Mouse (Mus musculus): ENCODE results near the gene Ipo11.

The Ipo11 gene

DNA sequence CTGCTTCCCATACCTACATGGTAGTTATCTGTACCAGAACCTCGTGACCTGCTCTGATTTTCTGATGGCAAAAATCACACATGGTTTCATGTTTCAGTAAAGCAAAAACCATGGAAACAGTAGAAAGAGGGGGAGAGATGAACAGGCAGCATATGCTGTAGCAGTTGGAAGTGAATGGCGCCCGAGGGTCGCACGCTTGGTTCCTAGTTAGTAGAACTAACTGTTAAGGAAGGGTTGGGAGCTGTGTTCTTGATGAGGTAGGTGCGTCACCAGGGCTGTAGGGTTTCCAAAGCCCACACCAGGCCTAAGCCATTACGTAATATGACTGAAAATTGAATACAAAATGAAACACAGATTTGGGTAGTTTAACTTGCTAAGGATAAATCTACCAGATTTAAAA, 126.6 kb downstream of the Ipo11 start:
- DNase-seq = no peak

DNA sequence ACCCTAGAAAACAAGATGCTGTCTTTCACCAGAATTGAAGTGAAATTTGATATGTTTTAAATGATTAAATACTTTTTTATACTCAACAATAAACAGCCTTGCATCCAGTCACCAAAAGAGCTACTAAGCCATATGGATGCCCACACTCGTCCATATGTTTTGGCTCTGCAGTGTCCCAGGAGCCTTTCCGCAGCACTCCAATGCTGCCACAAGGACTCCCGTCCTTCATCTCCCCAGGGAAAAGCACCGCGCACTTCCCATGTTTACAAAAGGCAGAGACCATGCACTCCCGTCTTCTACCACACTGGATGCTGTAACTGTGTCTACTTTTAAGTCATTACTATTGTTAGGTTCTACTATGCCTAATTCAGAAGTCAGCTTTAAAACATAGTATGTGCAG, 127.9 kb downstream of the Ipo11 start:
- no peak for DNase-seq

DNA sequence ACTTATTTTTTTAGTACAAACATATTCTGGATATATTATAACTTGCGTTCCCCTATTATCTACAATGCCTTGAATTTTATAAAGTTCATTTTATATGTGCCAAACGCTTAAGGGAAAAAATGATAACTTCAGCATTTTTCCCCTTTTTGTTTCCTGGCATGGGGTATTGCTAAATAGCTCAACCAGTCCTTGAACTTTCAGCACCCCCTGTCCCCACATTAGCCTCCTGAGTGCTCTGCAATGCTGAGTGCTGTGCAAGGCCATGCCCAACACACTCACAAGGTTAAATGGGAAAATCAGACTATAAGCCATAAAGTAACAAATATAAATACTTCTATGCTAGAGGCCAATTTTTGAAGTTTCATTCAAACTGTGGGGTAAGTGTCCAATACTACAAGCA, 128.4 kb downstream of the Ipo11 start:
- no peak for DNase-seq

- DNase-seq = no peak
These were observed 129.5 kb downstream of the Ipo11 start for GRCm38 (mm10) chr13:106807303-106807702.

- DNase-seq = no peak
These were observed 131.6 kb downstream of the Ipo11 start for GRCm38 (mm10) chr13:106805146-106805545.

GRCm38 (mm10) chr13:106798026-106798425, 138.7 kb downstream of the Ipo11 start:
- DNase-seq = no peak

DNA sequence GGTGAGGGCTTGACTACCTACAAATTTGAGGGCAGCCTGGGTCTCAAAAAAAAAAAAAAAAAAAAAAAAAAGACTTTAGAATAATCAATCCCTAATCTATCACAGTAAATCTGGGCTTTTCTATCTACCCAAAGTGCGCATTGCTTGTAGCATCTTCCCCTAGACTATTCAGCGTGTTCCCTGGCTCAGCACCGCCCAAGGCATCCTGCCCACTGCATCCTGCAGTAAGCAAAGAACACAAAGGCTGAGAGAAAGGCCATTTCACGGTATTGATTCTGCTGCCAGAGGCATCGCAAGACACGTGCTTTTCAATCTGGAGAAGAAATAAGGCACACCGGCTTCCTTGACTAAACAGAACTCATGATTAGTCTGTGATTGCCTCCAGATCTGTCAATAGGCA, 147.9 kb downstream of the Ipo11 start:
- DNase-seq = no peak

- no peak for DNase-seq
These were observed 168.0 kb downstream of the Ipo11 start for GRCm38 (mm10) chr13:106768807-106769206.

DNA sequence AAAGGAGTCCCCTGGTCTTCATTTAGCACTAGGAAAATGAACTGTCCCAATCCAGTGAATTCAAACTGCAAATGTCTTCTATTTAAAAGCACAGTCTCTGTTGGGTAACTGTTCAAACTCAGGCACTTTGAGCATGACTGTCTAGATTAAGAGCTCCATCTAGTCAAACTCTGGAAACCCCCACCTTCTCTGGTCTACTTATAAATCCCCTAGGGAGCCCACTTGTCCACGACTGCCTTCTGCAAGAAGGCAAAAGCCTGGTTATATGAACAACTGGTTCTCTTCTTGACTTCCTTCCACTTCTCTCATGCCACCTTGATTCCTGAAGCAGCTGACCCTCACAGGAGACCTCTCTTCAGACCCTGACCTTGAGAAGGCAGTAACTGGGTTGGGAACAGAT, 174.1 kb downstream of the Ipo11 start:
- DNase-seq = no peak

DNA sequence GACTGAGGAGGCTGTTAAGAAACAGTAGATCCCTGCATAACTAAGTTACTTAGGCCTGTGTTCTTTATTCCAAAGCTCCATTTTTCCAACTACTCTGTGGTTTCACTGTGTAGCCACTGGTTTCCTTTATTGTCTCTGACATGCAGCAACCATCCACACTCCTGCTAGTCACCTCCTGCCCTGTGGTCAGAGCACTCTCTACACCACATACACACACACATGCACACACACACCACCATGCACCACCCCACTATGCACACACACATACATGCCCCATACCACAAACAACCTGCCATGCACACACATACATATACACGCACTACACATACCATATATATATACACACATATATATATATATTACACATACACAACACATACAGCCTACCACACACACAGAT, 175.1 kb downstream of the Ipo11 start:
- DNase-seq = no peak

- peak; percentile 12 for DNase-seq
These were observed 176.4 kb downstream of the Ipo11 start for GRCm38 (mm10) chr13:106760232-106760875.

DNA sequence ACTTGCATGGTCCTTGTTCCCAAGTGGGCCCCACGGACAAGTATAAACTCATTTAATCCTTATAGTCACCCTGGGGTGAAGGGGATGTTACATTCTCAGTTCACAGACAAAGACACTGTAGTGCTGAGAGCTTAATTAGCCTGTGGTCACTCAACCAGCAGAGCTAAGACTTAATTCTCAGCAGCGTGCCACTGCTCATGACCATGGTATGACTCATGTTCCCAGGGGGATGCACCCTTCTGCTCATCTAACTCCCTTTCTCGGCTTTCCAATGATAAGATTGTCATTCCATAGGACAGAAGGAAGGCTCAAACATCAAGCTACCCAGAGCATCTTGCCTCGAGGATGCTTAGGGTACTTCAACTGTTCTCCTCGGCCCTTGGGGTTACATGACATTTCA, 180.9 kb downstream of the Ipo11 start:
- no peak for DNase-seq

- no peak for DNase-seq
These were observed 182.5 kb downstream of the Ipo11 start for GRCm38 (mm10) chr13:106754216-106754615.

DNA sequence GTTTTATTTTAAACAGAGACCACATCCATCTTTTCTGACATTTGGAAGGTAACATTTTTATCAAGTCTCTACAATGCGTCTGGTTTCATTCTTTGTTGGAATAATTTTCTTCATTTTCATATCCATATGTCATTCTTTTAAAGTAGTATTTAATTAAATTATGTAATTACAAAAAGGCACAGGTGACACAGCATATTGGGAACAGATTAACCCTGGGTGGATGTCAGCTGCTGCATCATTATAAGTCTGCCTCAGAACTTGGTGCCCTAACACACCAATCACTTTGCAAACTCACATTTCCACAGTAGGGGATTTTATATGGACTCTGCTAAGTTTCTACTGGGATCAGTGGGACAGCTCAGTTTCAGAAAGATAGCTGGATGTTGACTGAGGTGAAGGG, 184.8 kb downstream of the Ipo11 start:
- no peak for DNase-seq

- DNase-seq = no peak
These were observed 189.9 kb downstream of the Ipo11 start for GRCm38 (mm10) chr13:106746823-106747222.

- DNase-seq = no peak
These were observed 191.6 kb downstream of the Ipo11 start for GRCm38 (mm10) chr13:106745201-106745600.

Measured in cerebellum, adult 9-10 months (tissue).